Mouse (Mus musculus) ES-E14 (cell line): ENCODE measurements around the gene Sdccag8.

Experiments used
- CHD2 ChIP-seq: IDR thresholded peaks from 2 replicates; pipeline ENCODE4 v1.6.1; 2014; ENCODE audit warnings: mild to moderate bottlenecking, low read depth, low read length, inconsistent platforms
- ZC3H11A ChIP-seq: IDR thresholded peaks from 2 replicates; pipeline ENCODE4 v1.6.1; 2012; ENCODE audit warnings: low read depth, mild to moderate bottlenecking, inconsistent platforms, low read length, borderline replicate concordance

- TF ChIP-seq CHD2 (no peak), ZC3H11A (no peak)
These were observed 18.8 kb downstream of the Sdccag8 start for GRCm38 (mm10) chr1:176833257-176833656.
